Mouse (Mus musculus): Measurements from ENCODE around the gene Ttbk1. TPM values are rescaled to one million over a fixed set of nuclear protein-coding genes. Genes with fewer than 3 reads are reported as not detected.

Ttbk1 gene
- polyA plus RNA-seq, 1 experiment from 2014 or later: 0.11 TPM

Other genes with a start within 250 kb of the Ttbk1 start
- 53.9 and 56.3 TPM in 2 replicates for gene Polr1c, start 239.6 kb downstream of the Ttbk1 start, polyA plus RNA-seq (2016; fragmentation: Nextera tagmentation; extraction: Ambion mirVana)
- 43.4 and 45.8 TPM in 2 replicates for gene Yipf3, start 239.6 kb downstream of the Ttbk1 start, polyA plus RNA-seq (2016; fragmentation: Nextera tagmentation; extraction: Ambion mirVana)
- 0.12 and 0.14 TPM in 2 replicates for gene Lrrc73, start 234.1 kb downstream of the Ttbk1 start, polyA plus RNA-seq (2016; fragmentation: Nextera tagmentation; extraction: Ambion mirVana)
- 17.4 and 18.9 TPM in 2 replicates for gene Tjap1, start 204.6 kb downstream of the Ttbk1 start, polyA plus RNA-seq (2016; fragmentation: Nextera tagmentation; extraction: Ambion mirVana)
- not detected in 2 replicates for gene Dlk2, start 190.3 kb downstream of the Ttbk1 start, polyA plus RNA-seq (2016; fragmentation: Nextera tagmentation; extraction: Ambion mirVana)
- gene Abcc10, start 159.3 kb downstream of the Ttbk1 start, polyA plus RNA-seq (2016; fragmentation: Nextera tagmentation; extraction: Ambion mirVana): 2.4 and 2.9 TPM in 2 replicates
- 4.4 and 4.5 TPM in 2 replicates for gene Zfp318, start 103.9 kb downstream of the Ttbk1 start, polyA plus RNA-seq (2016; fragmentation: Nextera tagmentation; extraction: Ambion mirVana)
- gene Crip3, start 58.7 kb downstream of the Ttbk1 start, polyA plus RNA-seq (2016; fragmentation: Nextera tagmentation; extraction: Ambion mirVana): 0.25 TPM in 1 of 2 replicates, not detected in the other
- not detected in 2 replicates for gene Slc22a7, start 49.2 kb downstream of the Ttbk1 start, polyA plus RNA-seq (2016; fragmentation: Nextera tagmentation; extraction: Ambion mirVana)
- gene Dnph1, start 9.0 kb upstream of the Ttbk1 start, polyA plus RNA-seq (2016; fragmentation: Nextera tagmentation; extraction: Ambion mirVana): 38.5 and 39.3 TPM in 2 replicates
- gene Cul9, start 58.7 kb upstream of the Ttbk1 start, polyA plus RNA-seq (2016; fragmentation: Nextera tagmentation; extraction: Ambion mirVana): 0.69 and 0.93 TPM in 2 replicates
- gene Srf, start 68.5 kb upstream of the Ttbk1 start, polyA plus RNA-seq (2016; fragmentation: Nextera tagmentation; extraction: Ambion mirVana): 6.6 and 6.8 TPM in 2 replicates
- 16.8 and 17.7 TPM in 2 replicates for gene Ptk7, start 141.8 kb upstream of the Ttbk1 start, polyA plus RNA-seq (2016; fragmentation: Nextera tagmentation; extraction: Ambion mirVana)
- gene Klc4, start 158.3 kb upstream of the Ttbk1 start, polyA plus RNA-seq (2016; fragmentation: Nextera tagmentation; extraction: Ambion mirVana): 6.3 and 6.6 TPM in 2 replicates
- gene Mrpl2, start 158.6 kb upstream of the Ttbk1 start, polyA plus RNA-seq (2016; fragmentation: Nextera tagmentation; extraction: Ambion mirVana): 95.0 and 106 TPM in 2 replicates
- 16.9 and 18.3 TPM in 2 replicates for gene Cul7, start 162.7 kb upstream of the Ttbk1 start, polyA plus RNA-seq (2016; fragmentation: Nextera tagmentation; extraction: Ambion mirVana)
- gene Rrp36, start 186.7 kb upstream of the Ttbk1 start, polyA plus RNA-seq (2016; fragmentation: Nextera tagmentation; extraction: Ambion mirVana): 37.0 and 37.3 TPM in 2 replicates
- 67.4 and 77.4 TPM in 2 replicates for gene Mea1, start 191.1 kb upstream of the Ttbk1 start, polyA plus RNA-seq (2016; fragmentation: Nextera tagmentation; extraction: Ambion mirVana)
- 83.4 and 85.0 TPM in 2 replicates for gene Klhdc3, start 193.2 kb upstream of the Ttbk1 start, polyA plus RNA-seq (2016; fragmentation: Nextera tagmentation; extraction: Ambion mirVana)
- 48.3 and 49.1 TPM in 2 replicates for gene Ppp2r5d, start 217.4 kb upstream of the Ttbk1 start, polyA plus RNA-seq (2016; fragmentation: Nextera tagmentation; extraction: Ambion mirVana)
- gene Pex6, start 223.8 kb upstream of the Ttbk1 start, polyA plus RNA-seq (2016; fragmentation: Nextera tagmentation; extraction: Ambion mirVana): 20.7 and 21.1 TPM in 2 replicates
- 5.8 and 6.7 TPM in 2 replicates for gene Gnmt, start 241.5 kb upstream of the Ttbk1 start, polyA plus RNA-seq (2016; fragmentation: Nextera tagmentation; extraction: Ambion mirVana)